Mouse (Mus musculus): Measurements from ENCODE around the gene Ngly1. TPM values are rescaled to one million over a fixed set of nuclear protein-coding genes. Genes with fewer than 3 reads are reported as not detected.
A peak's percentile ranks its signal among the peaks of the same experiment; 100 is the strongest.

Ngly1 gene
- total and polyA plus RNA-seq, 3 experiments: 17.0 to 37.5 (median 21.7) TPM

DNA sequence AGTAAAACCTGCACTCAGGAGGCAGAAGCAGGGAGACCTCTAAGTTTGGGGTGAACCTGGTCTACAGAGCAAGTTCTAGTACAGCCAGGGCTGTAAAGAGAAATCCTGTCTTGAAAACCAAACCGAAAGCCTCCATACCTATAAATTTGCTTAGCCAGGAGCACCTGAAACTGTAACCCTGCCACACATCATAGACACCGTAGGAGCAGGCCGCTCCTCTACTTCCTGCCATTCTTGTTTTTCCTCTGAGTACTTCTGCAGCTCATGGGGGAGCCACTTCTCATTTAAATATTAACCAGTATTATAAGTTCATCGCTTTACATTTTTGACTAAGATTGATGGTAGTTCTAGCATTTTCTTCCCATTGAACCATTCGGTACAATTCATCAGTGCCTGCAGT is 17.9 kb downstream of the Ngly1 start:
- H3K36me3 ChIP-seq (replicated peaks in 1 of 2; ENCODE audit: control insufficient read depth in 1 of 2, insufficient read depth in 1 of 2, low read length in 1 of 2): peaks cover 3 to 33% of the 10 kb centered on the region in 2 experiments
- in situ Hi-C loops (cut with MboI; ENCODE audit: low pct_ligation_motif_present, low pct_unique_long_range_greater_than_20kb, low sequenced_read_pairs): no loop called here
- no peaks in the 10 kb centered on the region for H3K27me3 ChIP-seq (replicated peaks)
- DNase-seq (ENCODE audit: extremely low read depth): no peak
- TF ChIP-seq NELFE (IDR thresholded peaks at IDR 0.05; ENCODE audit: low read depth, low read length) (no peak), SMC3 (IDR thresholded peaks at IDR 0.05; ENCODE audit: low read depth, low read length) (no peak), TCF12 (IDR thresholded peaks at IDR 0.05; ENCODE audit: low read depth, low read length) (no peak), MYC (IDR thresholded peaks at IDR 0.05; ENCODE audit: low read depth, low read length) (no peak), BHLHE40 (IDR thresholded peaks at IDR 0.05; ENCODE audit: low read depth, low read length) (no peak), USF2 (conservative IDR thresholded peaks at IDR 0.05; ENCODE audit: low read depth, low read length) (no peak), HCFC1 (IDR thresholded peaks at IDR 0.05; ENCODE audit: low read depth, low read length) (no peak)
- H3K79me2 ChIP-seq (replicated peaks; ENCODE audit: control insufficient read depth, extremely low read depth, insufficient read depth, poor library complexity, severe bottlenecking): no peaks in the 10 kb centered on the region; the same call in 1 of the 2 replicates
- H3K4me2 ChIP-seq (ENCODE audit: insufficient read depth, low read depth, poor library complexity, severe bottlenecking): peak overlapping the region; percentile 52; the same call in 1 of the 2 replicates
- H3K4me3 ChIP-seq (replicated peaks in 1 of 3; ENCODE audit: low read depth in 2 of 3, low read length in 2 of 3, poor library complexity in 1 of 3): no peak overlapping the region
- dilution Hi-C loops (cut with MboI; ENCODE audit: extremely low pct_ligation_motif_present, extremely low pct_unique_long_range_greater_than_20kb, low sequenced_read_pairs): no loop called here
- no peak overlapping the region; the same call in 1 of the 2 replicates for H3K9ac ChIP-seq (ENCODE audit: insufficient read depth, low read depth)
- no peaks in the 10 kb centered on the region for H3K9me3 ChIP-seq (replicated peaks; ENCODE audit: low read length)
- no peak overlapping the region for H3K27ac ChIP-seq (ENCODE audit: insufficient read depth, low read depth)
- peaks cover 2 to 19% of the 10 kb centered on the region in 2 experiments; a peak in 3 of 4 replicates for H3K4me1 ChIP-seq (ENCODE audit: control insufficient read depth in 1 of 2, insufficient read depth in 2 of 2)

DNA sequence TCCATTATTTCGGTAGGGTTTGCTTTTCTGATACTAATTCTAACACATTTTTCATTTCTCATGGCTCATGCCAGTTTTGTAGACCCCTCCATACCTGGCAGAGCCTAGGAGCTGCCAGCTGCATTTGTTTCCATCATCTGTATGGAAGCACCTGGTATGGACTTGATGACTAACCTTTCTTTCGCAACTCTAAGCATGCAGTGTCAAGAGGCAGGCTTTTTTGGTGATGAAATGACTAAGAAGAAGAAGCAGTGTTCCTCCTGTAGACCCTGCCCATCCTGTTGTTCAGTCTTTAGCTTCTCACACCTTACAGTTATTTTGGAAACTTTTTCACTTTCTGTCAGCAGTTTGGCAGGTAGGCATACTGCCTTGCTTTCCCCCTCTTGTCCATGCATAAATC is 20.7 kb downstream of the Ngly1 start:
- Histone ChIP-seq H3K4me1 (ENCODE audit: control insufficient read depth in 1 of 2, insufficient read depth in 2 of 2) (peaks cover 2 to 19% of the 10 kb centered on the region in 2 experiments; a peak in 3 of 4 replicates), H3K9me3 (replicated peaks; ENCODE audit: low read length) (no peaks in the 10 kb centered on the region), H3K79me2 (replicated peaks; ENCODE audit: control insufficient read depth, extremely low read depth, insufficient read depth, poor library complexity, severe bottlenecking) (no peaks in the 10 kb centered on the region), H3K36me3 (replicated peaks in 1 of 2; ENCODE audit: control insufficient read depth in 1 of 2, insufficient read depth in 1 of 2, low read length in 1 of 2) (peaks cover 5 to 38% of the 10 kb centered on the region in 2 experiments), H3K27ac (ENCODE audit: insufficient read depth, low read depth) (no peak overlapping the region), H3K4me2 (ENCODE audit: insufficient read depth, low read depth, poor library complexity, severe bottlenecking) (no peak overlapping the region), H3K9ac (ENCODE audit: insufficient read depth, low read depth) (no peak overlapping the region), H3K4me3 (replicated peaks in 1 of 3; ENCODE audit: low read depth in 2 of 3, low read length in 2 of 3, poor library complexity in 1 of 3) (no peak overlapping the region), H3K27me3 (replicated peaks) (no peaks in the 10 kb centered on the region)
- DNase-seq (ENCODE audit: extremely low read depth): no peak
- in situ Hi-C loops (cut with MboI; ENCODE audit: low pct_ligation_motif_present, low pct_unique_long_range_greater_than_20kb, low sequenced_read_pairs): no loop called here
- no peak for TF ChIP-seq POLR2A (IDR thresholded peaks at IDR 0.05; ENCODE audit: low read depth, low read length)
- TF ChIP-seq MEF2A (IDR thresholded peaks at IDR 0.05; ENCODE audit: borderline replicate concordance, low read depth, low read length): no peak
- TF ChIP-seq ELF1 (IDR thresholded peaks at IDR 0.05; ENCODE audit: low read depth, low read length): no peak
- TF ChIP-seq USF1 (IDR thresholded peaks at IDR 0.05; ENCODE audit: low read depth, low read length): no peak
- no peak for TF ChIP-seq TBP (conservative IDR thresholded peaks at IDR 0.05; ENCODE audit: low read depth, low read length)
- TF ChIP-seq ZKSCAN1 (IDR thresholded peaks at IDR 0.05; ENCODE audit: borderline replicate concordance, low read depth, low read length): no peak
- peak; percentile 75 for TF ChIP-seq IRF4 (IDR thresholded peaks at IDR 0.05; ENCODE audit: low read depth, low read length)
- no peak for TF ChIP-seq KAT2A (IDR thresholded peaks at IDR 0.05; ENCODE audit: insufficient replicate concordance, low read length)
- TF ChIP-seq ZNF384 (IDR thresholded peaks at IDR 0.05; ENCODE audit: low read depth, low read length): no peak
- TF ChIP-seq MAX (IDR thresholded peaks at IDR 0.05; ENCODE audit: low read length): no peak
- TF ChIP-seq MAFK (IDR thresholded peaks at IDR 0.05; ENCODE audit: insufficient replicate concordance, low read length): no peak
- TF ChIP-seq MXI1 (IDR thresholded peaks at IDR 0.05; ENCODE audit: low read depth, low read length): 0 out of 2 replicates have a peak, but pooled peaks have one; percentile 22
- peak; percentile 57; the same call in 1 of the 2 replicates for TF ChIP-seq TCF12 (IDR thresholded peaks at IDR 0.05; ENCODE audit: low read depth, low read length)
- no peak for TF ChIP-seq HCFC1 (IDR thresholded peaks at IDR 0.05; ENCODE audit: low read depth, low read length)
- no peak for TF ChIP-seq MYC (IDR thresholded peaks at IDR 0.05; ENCODE audit: low read depth, low read length)
- no peak for TF ChIP-seq USF2 (conservative IDR thresholded peaks at IDR 0.05; ENCODE audit: low read depth, low read length)
- TF ChIP-seq EP300 (IDR thresholded peaks at IDR 0.05; ENCODE audit: low read length): peak; percentile 72
- TF ChIP-seq NELFE (IDR thresholded peaks at IDR 0.05; ENCODE audit: low read depth, low read length): no peak
- peak; percentile 55 for TF ChIP-seq JUN (IDR thresholded peaks at IDR 0.05; ENCODE audit: insufficient read depth, low read depth, low read length)
- no peak for TF ChIP-seq POLR2AphosphoS2 (IDR thresholded peaks at IDR 0.05; ENCODE audit: low read depth, low read length)
- no peak for TF ChIP-seq E2F4 (IDR thresholded peaks at IDR 0.05; ENCODE audit: insufficient replicate concordance, low read depth, low read length)
- TF ChIP-seq RAD21 (IDR thresholded peaks at IDR 0.05; ENCODE audit: low read depth, low read length): no peak
- TF ChIP-seq ETS1 (conservative IDR thresholded peaks at IDR 0.05; ENCODE audit: low read depth, low read length): peak; percentile 54
- no peak for TF ChIP-seq NRF1 (IDR thresholded peaks at IDR 0.05; ENCODE audit: low read depth, low read length)
- peak; percentile 79 for TF ChIP-seq JUND (conservative IDR thresholded peaks at IDR 0.05; ENCODE audit: low read depth, low read length)
- TF ChIP-seq UBTF (IDR thresholded peaks at IDR 0.05; ENCODE audit: low read depth, low read length): no peak
- no peak for TF ChIP-seq MAZ (IDR thresholded peaks at IDR 0.05; ENCODE audit: low read depth, low read length)
- peak; percentile 44; the same call in 1 of the 2 replicates for TF ChIP-seq BHLHE40 (IDR thresholded peaks at IDR 0.05; ENCODE audit: low read depth, low read length)
- TF ChIP-seq CTCF (conservative IDR thresholded peaks at IDR 0.05 in 1 of 2, IDR thresholded peaks at IDR 0.05 in 1 of 2; ENCODE audit: low read depth in 2 of 2, low read length in 2 of 2): no peak
- dilution Hi-C loops (cut with MboI; ENCODE audit: extremely low pct_ligation_motif_present, extremely low pct_unique_long_range_greater_than_20kb, low sequenced_read_pairs): no loop called here
